Mouse (Mus musculus): ENCODE measurements around the gene Ppp1r12a.

DNA sequence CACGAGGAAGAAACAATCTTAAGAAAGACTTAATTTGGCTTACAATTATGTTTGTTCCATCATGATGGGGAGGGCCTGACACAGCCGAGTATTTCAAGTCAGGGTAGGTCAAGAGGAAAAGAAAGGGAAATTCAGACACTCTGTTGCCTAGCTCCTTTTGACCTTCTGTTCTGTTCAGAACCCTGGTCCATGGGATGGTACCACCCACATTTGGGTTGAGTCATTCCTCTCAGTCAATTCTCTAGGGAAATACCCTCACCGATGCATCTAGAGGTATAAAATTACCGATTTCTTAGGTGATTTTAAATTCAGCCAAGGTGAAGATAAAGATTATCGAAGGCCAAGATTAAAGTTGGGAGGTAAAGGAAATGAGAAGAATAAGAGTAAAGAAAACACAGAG, 23.6 kb upstream of the Ppp1r12a start:
- TF ChIP-seq CTCF (conservative IDR thresholded peaks at IDR 0.05; ENCODE audit: low read length) = no peak
- no peak for TF ChIP-seq POU5F1 (IDR thresholded peaks at IDR 0.05; ENCODE audit: borderline replicate concordance, low read length)

All from E14TG2a.4 (cell line).